Mouse (Mus musculus) spleen, adult 2 months (tissue): ENCODE measurements around the gene Zfp184. TPM values are rescaled to one million over a fixed set of nuclear protein-coding genes. Genes with fewer than 3 reads are reported as not detected.

Source experiments
- DNase-seq, 2 experiments: peaks; one replicate each; pipeline versions ENCODE4 v3.0.0 to v3.0.0-alpha.2; 2012 to 2021; ENCODE audit warnings: low spot score in 2 of 2, low read depth in 1 of 2
- H3K27ac ChIP-seq: fragments of 200-500 bp; 2 replicates; pipeline ENCODE4 v1.5.1; 2012; ENCODE audit warnings: low read length, inconsistent platforms; ENCODE audit not compliant: insufficient read depth
- H3K27me3 ChIP-seq: fragments of 200-500 bp; 2 replicates; pipeline ENCODE4 v1.6.1; 2012; ENCODE audit warnings: mild to moderate bottlenecking, moderate library complexity, low read length, inconsistent platforms; ENCODE audit not compliant: control insufficient read depth, insufficient read depth
- H3K36me3 ChIP-seq: fragments of 200-500 bp; 2 replicates; pipeline ENCODE4 v1.6.1; 2012; ENCODE audit warnings: mild to moderate bottlenecking, low read length, inconsistent platforms; ENCODE audit not compliant: control insufficient read depth, insufficient read depth
- H3K4me1 ChIP-seq: fragments of 200-500 bp; 2 replicates; pipeline ENCODE4 v1.6.1; 2011; ENCODE audit warnings: inconsistent platforms; ENCODE audit not compliant: control insufficient read depth, insufficient read depth, insufficient read length
- H3K4me3 ChIP-seq: fragments of 200-500 bp; 2 replicates; pipeline ENCODE4 v1.5.1; 2011; ENCODE audit warnings: mild to moderate bottlenecking, inconsistent platforms; ENCODE audit not compliant: insufficient read depth, insufficient read length; ENCODE audit errors: extremely low read depth
- CTCF ChIP-seq: fragments of 200-500 bp; IDR thresholded peaks from 2 replicates; pipeline ENCODE4 v1.5.1; 2011; ENCODE audit warnings: mild to moderate bottlenecking, inconsistent platforms; ENCODE audit not compliant: insufficient read depth, insufficient read length, insufficient replicate concordance; ENCODE audit errors: extremely low read depth
- POLR2A ChIP-seq: fragments of 200-500 bp; IDR thresholded peaks from 2 replicates; pipeline ENCODE4 v1.6.1; 2011; ENCODE audit warnings: low read depth, low read length, inconsistent platforms
- WGBS: fragments of 180-500 bp; shearing (Covaris S2); methylation state at CpG from one replicate; pipeline ENCODE4 v1.1.7; 2018; 5-methylcytosine and 5-hydroxymethylcytosine counted together
- polyA plus RNA-seq: library from polyadenylated mRNA; depleted of rRNA; stranded (reverse); fragments of >200 nt; gene quantifications from 2 replicates; pipeline ENCODE4 v1.2.3, GENCODE M21; 2012

The Zfp184 gene
- polyA plus RNA-seq, 1 experiment, result 0.05 TPM

DNA sequence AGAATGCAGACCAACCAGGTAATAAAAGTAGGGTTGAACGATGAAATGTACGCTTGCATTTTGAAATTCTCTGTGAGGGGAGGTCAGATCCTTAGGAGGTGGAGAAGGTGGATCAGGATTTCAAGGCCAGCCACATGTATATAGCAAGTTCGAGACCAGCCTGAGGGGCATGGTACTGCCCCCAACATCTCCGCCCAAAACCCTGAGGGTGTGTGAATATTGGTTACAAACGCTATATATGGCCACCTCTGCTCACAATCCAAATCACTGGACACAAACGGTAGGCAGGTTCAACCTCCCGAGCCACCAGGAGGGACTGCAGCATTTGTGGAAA is 335 bp upstream of the Zfp184 start:
- H3K4me1 ChIP-seq, result peaks cover 3% of the 10 kb centered on the region; the same call in 1 of the 2 replicates
- TF ChIP-seq POLR2A, result no peak
- H3K27me3 ChIP-seq, result no peaks in the 10 kb centered on the region; the same call in 1 of the 2 replicates
- 2% methylated on average over 7 of the region's 7 CpGs for WGBS
- no peak for DNase-seq
- H3K27ac ChIP-seq, result no peak overlapping the region
- H3K4me3 ChIP-seq, result peak overlapping the region; percentile 87
- H3K36me3 ChIP-seq, result no peaks in the 10 kb centered on the region

DNA sequence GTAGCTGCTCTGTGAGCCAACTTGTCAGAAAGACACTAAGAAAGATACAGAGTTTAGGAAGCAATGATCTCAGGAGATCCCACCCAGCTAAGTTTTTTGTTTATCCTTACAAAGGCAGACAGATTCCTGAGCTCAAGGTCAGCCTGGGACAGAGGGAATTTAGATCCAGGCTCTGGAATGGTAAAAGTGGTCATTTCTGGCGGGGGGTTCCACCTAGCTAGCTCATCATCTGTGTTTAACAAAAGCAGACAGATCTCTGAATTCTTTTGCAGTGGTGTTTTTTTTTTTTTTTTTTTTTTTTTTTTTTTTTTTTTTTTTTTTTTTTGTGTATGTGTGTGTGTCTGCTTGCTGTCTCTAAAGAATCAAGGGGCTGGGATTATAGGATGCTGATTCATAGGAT is 24.4 kb downstream of the Zfp184 start:
- 45% methylated on average over 1 of the region's 1 CpGs for WGBS
- Histone ChIP-seq H3K4me3 (no peak overlapping the region), H3K27ac (no peak overlapping the region), H3K36me3 (no peaks in the 10 kb centered on the region), H3K27me3 (no peaks in the 10 kb centered on the region), H3K4me1 (no peaks in the 10 kb centered on the region)
- DNase-seq, result no peak
- TF ChIP-seq CTCF (no peak), POLR2A (no peak)

DNA sequence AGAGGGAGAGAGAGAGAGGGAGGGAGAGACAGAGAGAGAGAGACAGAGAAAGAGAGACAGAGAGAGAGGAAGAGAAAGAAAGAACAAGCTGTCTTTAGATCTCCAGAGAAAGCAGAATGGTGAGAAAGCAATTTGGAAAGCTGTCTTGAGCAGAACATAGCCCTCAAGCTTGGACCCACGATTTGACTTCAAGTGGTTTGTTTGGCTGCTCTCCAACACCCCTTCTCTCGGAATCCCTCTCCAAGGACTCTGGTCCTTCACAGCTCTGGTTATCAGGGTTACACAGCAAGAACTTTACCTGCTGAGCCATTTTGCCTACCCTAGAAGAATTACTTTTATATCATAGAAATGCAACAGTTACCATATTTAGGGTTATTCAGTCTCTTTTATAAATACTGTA is 24.9 kb downstream of the Zfp184 start:
- Histone ChIP-seq H3K27ac (no peak overlapping the region), H3K27me3 (no peaks in the 10 kb centered on the region), H3K4me1 (no peaks in the 10 kb centered on the region), H3K4me3 (no peak overlapping the region), H3K36me3 (no peaks in the 10 kb centered on the region)
- 65% methylated on average over 2 of the region's 2 CpGs for WGBS
- TF ChIP-seq CTCF, result no peak
- TF ChIP-seq POLR2A, result no peak
- no peak for DNase-seq

DNA sequence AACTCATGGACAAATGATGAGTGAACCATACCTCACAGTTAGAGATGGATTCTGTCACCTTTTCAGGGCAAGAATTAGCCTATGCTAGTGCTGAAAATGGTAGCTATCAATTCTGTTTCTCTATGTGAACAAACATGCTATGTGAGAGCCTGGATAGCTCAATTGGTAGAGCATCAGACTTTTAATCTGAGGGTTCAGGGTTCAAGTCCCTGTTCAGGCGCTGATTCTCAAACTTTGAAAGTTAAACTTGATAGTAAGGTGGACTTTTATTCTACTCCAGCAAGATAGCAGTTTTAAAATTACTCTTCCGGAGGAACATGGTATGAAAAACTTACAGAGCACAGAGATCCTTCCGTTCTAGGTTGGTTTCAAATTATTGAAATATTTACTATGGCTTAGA is 26.7 kb downstream of the Zfp184 start:
- Histone ChIP-seq H3K27me3 (no peaks in the 10 kb centered on the region), H3K36me3 (no peaks in the 10 kb centered on the region), H3K4me1 (no peaks in the 10 kb centered on the region), H3K27ac (no peak overlapping the region), H3K4me3 (no peak overlapping the region)
- DNase-seq, result no peak
- TF ChIP-seq POLR2A (no peak), CTCF (no peak)
- WGBS, result 77% methylated on average over 3 of the region's 3 CpGs

DNA sequence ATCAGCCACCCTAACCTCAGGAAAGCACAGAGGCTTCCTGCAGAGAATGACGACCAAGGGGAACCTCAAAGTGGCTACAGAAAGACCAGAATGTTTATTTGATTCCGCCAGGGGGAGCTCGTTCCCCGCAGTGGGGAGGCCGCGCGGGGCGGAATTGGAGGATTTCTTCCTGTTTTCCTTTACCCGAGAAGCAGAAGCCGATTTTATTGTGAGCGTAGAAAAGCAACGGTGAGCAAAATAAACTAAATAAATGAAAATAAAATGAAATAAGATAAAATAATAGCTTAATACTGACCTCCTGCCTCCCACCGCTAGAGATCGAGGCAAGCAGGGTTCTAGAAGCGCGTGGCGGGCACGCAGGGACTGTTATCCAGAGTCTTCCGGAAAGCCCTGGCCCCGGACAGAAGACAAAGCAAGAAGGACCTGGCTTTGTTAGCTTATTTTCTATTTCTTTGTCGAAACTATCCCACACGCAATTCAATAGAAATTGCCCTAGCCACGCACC is 29.4 kb downstream of the Zfp184 start:
- WGBS, result under 1% methylated on average over 23 of the region's 23 CpGs
- Histone ChIP-seq H3K36me3 (no peaks in the 10 kb centered on the region), H3K4me1 (0 out of 2 replicates have a peak, but pooled peaks cover 3% of the 10 kb centered on the region), H3K27ac (peak overlapping the region; percentile 92), H3K27me3 (no peaks in the 10 kb centered on the region; the same call in 1 of the 2 replicates), H3K4me3 (peak overlapping the region; percentile 66)
- TF ChIP-seq CTCF (peak; percentile 86), POLR2A (no peak)
- peak; percentile 82 to 84 for DNase-seq

DNA sequence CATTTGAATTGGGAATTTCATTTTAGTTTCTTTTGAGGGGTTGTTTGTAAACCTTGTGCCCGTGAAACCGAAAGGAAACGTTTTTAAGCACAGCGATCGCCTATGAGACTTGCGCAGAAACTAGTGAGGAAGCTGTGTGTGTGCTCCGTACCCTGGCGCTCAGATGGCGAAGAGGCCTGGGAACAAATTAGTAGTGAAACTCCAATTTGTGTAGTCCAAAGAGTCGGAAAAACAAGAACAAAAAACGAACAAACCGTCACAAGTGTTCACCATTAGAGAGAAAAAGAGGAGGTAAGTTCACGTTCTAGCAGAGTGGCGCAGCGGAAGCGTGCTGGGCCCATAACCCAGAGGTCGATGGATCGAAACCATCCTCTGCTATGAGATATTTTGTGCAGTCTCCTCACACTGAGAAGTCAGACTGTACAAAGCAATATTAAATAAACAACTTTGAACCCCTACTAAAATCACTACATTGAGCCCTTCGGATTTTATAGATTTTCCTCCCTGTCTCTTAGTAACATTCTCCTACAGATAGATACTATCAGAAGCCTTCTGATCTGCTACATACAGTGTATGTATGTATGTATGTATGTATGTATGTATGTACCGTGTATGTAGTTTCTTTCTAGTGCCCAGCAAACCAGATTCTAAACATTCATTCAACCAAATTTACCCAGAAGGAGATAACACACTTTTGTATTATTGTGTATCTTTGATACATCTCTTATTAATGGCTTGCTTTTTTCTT is 30.0 kb downstream of the Zfp184 start:
- TF ChIP-seq CTCF, result no peak
- TF ChIP-seq POLR2A, result no peak
- no peaks in the 10 kb centered on the region; the same call in 1 of the 2 replicates for H3K27me3 ChIP-seq
- no peaks in the 10 kb centered on the region for H3K36me3 ChIP-seq
- 0 out of 2 replicates have a peak, but pooled peaks cover 3% of the 10 kb centered on the region for H3K4me1 ChIP-seq
- WGBS, result 5% methylated on average over 20 of the region's 20 CpGs
- H3K27ac ChIP-seq, result peak overlapping the region; percentile 92
- peak; percentile 67 to 82 for DNase-seq
- H3K4me3 ChIP-seq, result peak overlapping the region; percentile 66

DNA sequence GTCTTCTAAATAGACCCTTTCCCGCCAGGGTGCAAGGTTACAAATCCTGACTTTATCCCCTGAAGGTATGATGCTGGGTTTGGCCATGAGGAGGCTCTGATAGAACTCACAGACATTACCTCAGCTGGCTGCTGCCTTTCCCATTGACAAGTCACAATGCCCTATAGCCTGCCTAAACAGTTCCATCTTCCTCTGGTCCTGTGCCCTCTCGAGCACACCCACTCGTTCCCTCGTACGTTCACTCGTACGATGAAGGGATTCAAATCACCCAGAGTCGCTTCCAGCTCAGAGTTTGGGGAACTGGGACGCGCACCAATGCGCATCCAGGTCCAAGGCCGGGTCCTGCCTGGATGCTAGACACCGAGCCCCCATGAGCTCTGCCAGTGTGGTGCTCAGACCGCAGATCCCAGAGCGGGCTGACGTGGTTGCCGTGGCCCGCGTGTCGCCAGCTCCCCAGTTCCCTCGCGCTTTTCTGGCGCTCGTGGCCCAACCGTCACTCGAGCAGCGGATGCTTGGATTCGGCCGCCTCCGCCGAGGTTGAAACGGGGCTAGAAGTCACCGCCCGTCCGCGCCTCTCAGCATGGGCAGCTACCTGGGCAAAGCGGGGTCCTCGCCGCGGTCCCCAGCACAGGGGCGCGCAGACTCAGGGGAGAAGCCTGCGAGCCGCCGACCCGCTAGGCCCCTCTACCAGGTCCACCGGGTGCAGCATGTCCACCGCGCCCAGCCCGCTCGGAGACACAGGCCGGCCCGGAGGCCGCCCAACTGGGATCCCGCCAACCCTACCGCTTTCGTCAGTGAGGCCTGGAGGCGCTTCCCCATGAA is 36.3 kb downstream of the Zfp184 start, which contains the start of gene Pom121l2:
Pom121l2 (plus strand) TSS at position 214 of the 822 bp plus-strand sequence.
- no peaks in the 10 kb centered on the region for H3K36me3 ChIP-seq
- no peak within 1 kb of the TSS for H3K27ac ChIP-seq
- WGBS, result 4% methylated on average over 58 of the region's 58 CpGs
- H3K27me3 ChIP-seq, result peaks cover 6% of the 10 kb centered on the region
- peaks cover 11% of the 10 kb centered on the region for H3K4me1 ChIP-seq
- no peak for DNase-seq
- TF ChIP-seq POLR2A (no peak), CTCF (no peak)
- peak within 1 kb of the TSS; percentile 48; the same call in 1 of the 2 replicates for H3K4me3 ChIP-seq
